ENCODE assay signal across 9 mouse cellular contexts in genomic region chr9:95405946-95406570, GRCm38 (mm10). TPM values are rescaled to one million over a fixed set of nuclear protein-coding genes. Genes with fewer than 3 reads are reported as not detected.
DNase-seq lines count a peak whose midpoint lies in the region; ATAC-seq lines count a peak whose summit lies in the region.
"Had no signal": no experiment of that assay in that cellular context is flagged by ENCODE, and none has a peak within 500 bp of the region (broad histone marks: within the 10 kb centered on the region; RNA-seq: fewer than 3 reads in every experiment).

No protein-coding gene starts in this region.

- peak overlapping the region; percentile 83 for H3K9ac ChIP-seq in embryonic facial prominence, embryonic 11.5 days (replicated peaks; ENCODE audit: low read length)
- peak overlapping the region; percentile 78 for H3K9ac ChIP-seq in heart, embryonic 14.5 days (ENCODE audit: low read length)
- peak overlapping the region; percentile 83 for H3K9ac ChIP-seq in midbrain, embryonic 12.5 days (replicated peaks)

- WGBS in embryonic facial prominence, embryonic 11.5 days: under 1% methylated on average over 58 of the region's 72 CpGs
- under 1% methylated on average over 65 of the region's 72 CpGs for WGBS in heart, embryonic 14.5 days
- WGBS in midbrain, embryonic 12.5 days: under 1% methylated on average over 72 of the region's 72 CpGs

- peak overlapping the region; percentile 28 for H3K27ac ChIP-seq in embryonic facial prominence, embryonic 11.5 days (replicated peaks; ENCODE audit: low read depth, low read length)
- peak overlapping the region in 1 of 2 experiments; percentile 6; a peak in 1 of 4 replicates for H3K27ac ChIP-seq in heart, embryonic 14.5 days (replicated peaks in 1 of 2; ENCODE audit: control insufficient read depth in 1 of 2, insufficient read depth in 1 of 2, low read depth in 2 of 2, low read length in 2 of 2)
- peak overlapping the region; percentile 81 for H3K27ac ChIP-seq in midbrain, embryonic 12.5 days (replicated peaks)

- peak; percentile 19 for ATAC-seq in embryonic facial prominence, embryonic 11.5 days (replicated peaks; ENCODE audit: insufficient number of reproducible peaks, low FRiP score, low TSS enrichment, low read depth)
- no peak; the same call in 1 of the 2 replicates for ATAC-seq in heart, embryonic 14.5 days (ENCODE audit: insufficient number of reproducible peaks, insufficient read depth, low FRiP score, low read depth)
- peak; percentile 39 for ATAC-seq in midbrain, embryonic 12.5 days (ENCODE audit: low FRiP score, low read depth)

- no peaks in the 10 kb centered on the region; the same call in 1 of the 2 replicates for H3K4me1 ChIP-seq in embryonic facial prominence, embryonic 11.5 days (ENCODE audit: control insufficient read depth, insufficient read depth, low read length)
- H3K4me1 ChIP-seq in heart, embryonic 14.5 days (ENCODE audit: control insufficient read depth in 2 of 2, insufficient read depth in 2 of 2, low read length in 2 of 2): peaks cover 7 to 18% of the 10 kb centered on the region in 2 experiments; a peak in 3 of 4 replicates
- H3K4me1 ChIP-seq in midbrain, embryonic 12.5 days: peaks cover 18% of the 10 kb centered on the region

- no peaks in the 10 kb centered on the region for H3K36me3 ChIP-seq in embryonic facial prominence, embryonic 11.5 days (replicated peaks; ENCODE audit: control insufficient read depth, insufficient read depth, low read depth, low read length)
- no peaks in the 10 kb centered on the region for H3K36me3 ChIP-seq in heart, embryonic 14.5 days (ENCODE audit: control insufficient read depth, insufficient read depth, low read length)
- no peaks in the 10 kb centered on the region for H3K36me3 ChIP-seq in midbrain, embryonic 12.5 days

- H3K4me2 ChIP-seq in embryonic facial prominence, embryonic 11.5 days (ENCODE audit: low read depth, low read length): peak overlapping the region; percentile 96
- H3K4me2 ChIP-seq in heart, embryonic 14.5 days (ENCODE audit: low read length): peak overlapping the region; percentile 99
- H3K4me2 ChIP-seq in midbrain, embryonic 12.5 days (replicated peaks): peak overlapping the region; percentile 92

- H3K9me3 ChIP-seq in embryonic facial prominence, embryonic 11.5 days (replicated peaks; ENCODE audit: control insufficient read depth, low read length): no peaks in the 10 kb centered on the region
- no peaks in the 10 kb centered on the region for H3K9me3 ChIP-seq in heart, embryonic 14.5 days (ENCODE audit: control insufficient read depth, low read length)
- H3K9me3 ChIP-seq in midbrain, embryonic 12.5 days: no peaks in the 10 kb centered on the region

- peak overlapping the region; percentile 73 for H3K4me3 ChIP-seq in embryonic facial prominence, embryonic 11.5 days (ENCODE audit: low read depth, low read length)
- peak overlapping the region; percentile 71 to 79 for H3K4me3 ChIP-seq in heart, embryonic 14.5 days (ENCODE audit: control insufficient read depth in 1 of 2, insufficient read depth in 1 of 2, low read depth in 1 of 2, low read length in 2 of 2)
- peak overlapping the region; percentile 82 for H3K4me3 ChIP-seq in midbrain, embryonic 12.5 days

- H3K27me3 ChIP-seq in embryonic facial prominence, embryonic 11.5 days (ENCODE audit: control insufficient read depth, insufficient read depth, low read length): peaks cover 2% of the 10 kb centered on the region; the same call in 1 of the 2 replicates
- peaks cover 7% of the 10 kb centered on the region for H3K27me3 ChIP-seq in heart, embryonic 14.5 days (ENCODE audit: control insufficient read depth, insufficient read depth, low read length)
- peaks cover 14% of the 10 kb centered on the region for H3K27me3 ChIP-seq in midbrain, embryonic 12.5 days
- H3K27me3 ChIP-seq: CH12.LX had no signal

- intact Hi-C loops in heart, postnatal 25 days (cut with DNase I): loop anchor here (5.0 kb wide), 2 partner anchors 219 to 669 kb away; no protein-coding TSS in a partner anchor
- intact Hi-C loops in left cerebral cortex, postnatal 25 days (cut with DNase I): loop anchor here (1.0 to 10.0 kb wide), 5 partner anchors 83 to 667 kb away; no protein-coding TSS in a partner anchor

- peak; percentile 2 to 35 for DNase-seq in heart, adult 18-20 months
- no peak for DNase-seq in heart, postnatal 25 days (ENCODE audit: low spot score)
- DNase-seq in T-cell, adult 2 months (ENCODE audit: low spot score): peak; percentile 3
- DNase-seq in embryonic facial prominence, embryonic 11.5 days (ENCODE audit: low spot score): peak; percentile 49
- DNase-seq in left cerebral cortex, postnatal 25 days (ENCODE audit: low spot score in 2 of 2): peak; percentile 28 to 37
- DNase-seq in thymus, postnatal 4 days: peak; percentile 72

RNA-seq across cellular contexts. Expression of gene Chst2, which starts 0.5 kb away (rescaled TPM):
- total RNA-seq in heart, adult 18-20 months (2021): 1 to 10 TPM; 1.2 TPM
- 1 to 10 TPM; 1.4 TPM for total RNA-seq in heart, postnatal 25 days (2021)
- polyA plus RNA-seq in embryonic facial prominence, embryonic 11.5 days (2014; fragmentation: Nextera tagmentation; extraction: Ambion mirVana): 6.8 and 7.3 TPM in 2 replicates
- 1.9 and 2.4 TPM in 2 replicates for polyA plus RNA-seq in heart, embryonic 14.5 days (2014; fragmentation: Nextera tagmentation; extraction: Ambion mirVana)
- 10 to 100 TPM; 74.8 to 79.6 TPM for total RNA-seq in left cerebral cortex, postnatal 25 days (2021)
- 7.2 and 8.5 TPM in 2 replicates for polyA plus RNA-seq in midbrain, embryonic 12.5 days (2016; fragmentation: Nextera tagmentation; extraction: Ambion mirVana)
- total RNA-seq: CH12.LX had no signal

Comparison
In these comparisons a context has a peak if more than half of its experiments do, and no peak if none do; other contexts are left out.
1. RNA of gene Chst2, which starts 0.5 kb away (total RNA-seq): 74.8 to 79.6 TPM in left cerebral cortex, postnatal 25 days; 1.4 TPM in heart, postnatal 25 days and 1.2 TPM in heart, adult 18-20 months; every median in the first group is over 10 times any median in the second.
2. Peak in every context shown above with its lines, with median percentiles within 50 percentile points of each other: H3K4me2 ChIP-seq, H3K4me3 ChIP-seq and H3K9ac ChIP-seq.